Mouse (Mus musculus) CH12.LX (cell line): ENCODE results near the gene Gpr180. TPM values are rescaled to one million over a fixed set of nuclear protein-coding genes. Genes with fewer than 3 reads are reported as not detected.

ENCODE experiments used
- DNase-seq: peaks from one replicate; pipeline ENCODE4 v3.0.0-alpha.2; 2013; ENCODE audit errors: extremely low read depth
- H3K27ac ChIP-seq: 2 replicates; pipeline ENCODE4 v1.5.1; 2012; ENCODE audit warnings: low read depth, mild to moderate bottlenecking, control low read depth, moderate library complexity; ENCODE audit not compliant: insufficient read depth
- H3K27me3 ChIP-seq: replicated peaks from 2 replicates; pipeline ENCODE3; 2012; ENCODE audit warnings: inconsistent platforms
- H3K36me3 ChIP-seq, 2 experiments: replicated peaks in 1 of 2; 2 replicates each; pipeline versions ENCODE3 to v1.6.1; 2012; ENCODE audit warnings: inconsistent platforms in 1 of 2, low read length in 1 of 2, mild to moderate bottlenecking in 1 of 2, mixed read lengths in 1 of 2, moderate library complexity in 1 of 2; ENCODE audit not compliant: control insufficient read depth in 1 of 2, insufficient read depth in 1 of 2
- H3K4me1 ChIP-seq, 2 experiments: 2 replicates each; pipeline ENCODE4 v1.6.1; 2012; ENCODE audit warnings: inconsistent platforms in 1 of 2, moderate library complexity in 1 of 2; ENCODE audit not compliant: insufficient read depth in 2 of 2, control insufficient read depth in 1 of 2
- H3K4me2 ChIP-seq: 2 replicates; pipeline ENCODE4 v1.6.1; 2012; ENCODE audit warnings: low read depth, mild to moderate bottlenecking, control low read depth; ENCODE audit not compliant: poor library complexity, insufficient read depth, severe bottlenecking
- H3K4me3 ChIP-seq, 3 experiments: fragments of 150-350 bp in 1 of 3; sonication (generic) in 1 of 3; replicated peaks in 1 of 3; 2 replicates each; pipeline versions ENCODE3 to v1.5.1; 2011 to 2012; ENCODE audit warnings: low read depth in 2 of 3, low read length in 2 of 3, mild to moderate bottlenecking in 2 of 3, moderate library complexity in 2 of 3, control low read depth in 1 of 3, improper control_type of control experiment in 1 of 3, inconsistent platforms in 1 of 3, mixed read lengths in 1 of 3; ENCODE audit not compliant: poor library complexity in 1 of 3
- H3K79me2 ChIP-seq: replicated peaks from 2 replicates; pipeline ENCODE4 v1.6.1; 2012; ENCODE audit warnings: mild to moderate bottlenecking, moderate library complexity; ENCODE audit not compliant: control insufficient read depth, poor library complexity, insufficient read depth, severe bottlenecking; ENCODE audit errors: extremely low read depth
- H3K9ac ChIP-seq: 2 replicates; pipeline ENCODE4 v1.6.1; 2012; ENCODE audit warnings: low read depth, mild to moderate bottlenecking, control low read depth, moderate library complexity; ENCODE audit not compliant: insufficient read depth
- H3K9me3 ChIP-seq: replicated peaks from 2 replicates; pipeline ENCODE3; 2012; ENCODE audit warnings: low read length, inconsistent platforms, mixed read lengths
- ELF1 ChIP-seq: IDR thresholded peaks from 2 replicates; pipeline ENCODE4 v1.6.1; 2014; ENCODE audit warnings: low read depth, mild to moderate bottlenecking, inconsistent platforms, low read length, improper control_type of control experiment
- UBTF ChIP-seq: IDR thresholded peaks from 2 replicates; pipeline ENCODE4 v1.6.1; 2012; ENCODE audit warnings: low read depth, mild to moderate bottlenecking, inconsistent platforms, low read length, improper control_type of control experiment, moderate library complexity
- dilution Hi-C: fragments of 300-500 bp; cut with MboI; formaldehyde crosslinking; loops from 2 replicates; pipeline ENCODE4 v1.14.3; 2020; ENCODE audit warnings: low sequenced_read_pairs; ENCODE audit not compliant: extremely low pct_unique_long_range_greater_than_20kb, extremely low pct_ligation_motif_present
- in situ Hi-C: fragments of 300-500 bp; cut with MboI; formaldehyde crosslinking; loops from 3 replicates; pipeline ENCODE4 v1.14.3; 2019; ENCODE audit warnings: low sequenced_read_pairs, low pct_ligation_motif_present, low pct_unique_long_range_greater_than_20kb, mixed read lengths
- polyA plus RNA-seq: library from polyadenylated mRNA; unstranded; fragments of >175 nt; gene quantifications from 2 replicates; pipeline ENCODE4 v1.2.1, GENCODE M21; 2012; ENCODE audit warnings: low read depth; ENCODE audit not compliant: insufficient read length
- total RNA-seq, 2 experiments: library from RNA; depleted of rRNA; stranded (reverse); fragments of 300-350 nt in 1 of 2; fragments of >200 nt in 1 of 2; gene quantifications; 2 replicates each; pipeline ENCODE4 v1.2.3; 2012 to 2014

Gene Gpr180
- total and polyA plus RNA-seq, 3 experiments: 11.7 to 15.8 (median 14.0) TPM

GRCm38 (mm10) chr14:118212188-118212804, 75.3 kb downstream of the Gpr180 start:
- Histone ChIP-seq H3K4me2 (no peak overlapping the region), H3K9ac (no peak overlapping the region), H3K9me3 (no peaks in the 10 kb centered on the region), H3K4me1 (peaks cover 3 to 6% of the 10 kb centered on the region in 2 experiments; a peak in 2 of 4 replicates), H3K79me2 (no peaks in the 10 kb centered on the region), H3K36me3 (no peaks in the 10 kb centered on the region), H3K4me3 (no peak overlapping the region), H3K27me3 (no peaks in the 10 kb centered on the region), H3K27ac (no peak overlapping the region)
- in situ Hi-C loops: loop anchor here (5.0 to 25.0 kb wide), 3 partner anchors 250 to 600 kb away; no protein-coding TSS in a partner anchor
- dilution Hi-C loops: no loop called here
- DNase-seq: no peak
- TF ChIP-seq ELF1 (no peak), UBTF (no peak)

Other genes with a start within 250 kb of the Gpr180 start
- gene Dct, start 84.9 kb upstream of the Gpr180 start, total RNA-seq (2012; rRNA removed): not detected in 2 replicates
- not detected in 2 replicates for gene Dct, start 84.9 kb upstream of the Gpr180 start, total RNA-seq (2014; rRNA removed)
- gene Dct, start 84.9 kb upstream of the Gpr180 start, polyA plus RNA-seq: 0.23 and 0.34 TPM in 2 replicates
- gene Tgds, start 4.4 kb upstream of the Gpr180 start, total RNA-seq (2012; rRNA removed): 19.5 and 20.7 TPM in 2 replicates
- gene Tgds, start 4.4 kb upstream of the Gpr180 start, total RNA-seq (2014; rRNA removed): 29.3 and 29.4 TPM in 2 replicates
- gene Tgds, start 4.4 kb upstream of the Gpr180 start, polyA plus RNA-seq: 18.6 and 21.0 TPM in 2 replicates
- not detected in 2 replicates for gene Sox21, start 99.9 kb downstream of the Gpr180 start, total RNA-seq (2012; rRNA removed)
- gene Sox21, start 99.9 kb downstream of the Gpr180 start, total RNA-seq (2014; rRNA removed): not detected in 2 replicates
- gene Sox21, start 99.9 kb downstream of the Gpr180 start, polyA plus RNA-seq: not detected in 2 replicates
- gene Gm9376, start 129.8 kb downstream of the Gpr180 start, total RNA-seq (2012; rRNA removed): not detected in 2 replicates
- not detected in 2 replicates for gene Gm9376, start 129.8 kb downstream of the Gpr180 start, total RNA-seq (2014; rRNA removed)
- gene Gm9376, start 129.8 kb downstream of the Gpr180 start, polyA plus RNA-seq: not detected in 2 replicates